Mouse (Mus musculus) kidney, adult 8-10 months (tissue): ENCODE data around the gene Mcam.

Experiments
- DNase-seq, 2 experiments: peaks; one replicate each; pipeline ENCODE4 v3.0.0; 2022

Mcam gene

GRCm38 (mm10) chr9:44134101-44134850 lies at the start of gene Mcam:
Gene Mcam, plus strand, starts transcription at chr9:44134469.
- DNase-seq = peak; percentile 57 to 79

DNA sequence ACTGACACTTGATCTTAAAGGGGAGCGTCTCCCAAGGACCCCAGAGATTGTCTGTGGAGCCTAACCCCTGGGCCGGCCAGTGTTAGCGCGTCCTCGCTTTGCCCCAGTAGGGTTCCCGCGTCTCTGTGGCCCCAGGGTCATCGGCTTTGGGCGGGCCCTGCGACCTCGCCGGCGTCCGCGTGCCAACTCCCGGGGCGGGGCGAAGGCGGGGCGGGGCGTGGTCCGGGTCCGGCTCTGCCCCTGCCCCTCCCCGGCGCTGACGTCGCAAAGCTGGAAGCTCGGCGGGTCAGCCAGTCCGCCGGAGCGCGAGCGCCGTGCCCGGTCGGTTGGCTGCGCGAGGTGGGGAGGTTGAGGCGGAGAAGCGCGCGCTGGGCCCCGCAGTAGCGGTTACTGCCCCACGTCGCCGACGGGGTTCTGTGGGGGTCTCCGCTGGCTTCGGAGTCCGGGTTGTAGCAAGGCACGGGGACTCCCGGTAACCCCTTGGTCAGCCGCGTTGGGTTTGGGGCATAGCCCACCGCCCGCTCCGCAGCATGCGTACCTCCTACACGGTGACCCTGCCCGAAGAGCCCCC lies 49.5 kb upstream of the Mcam start:
- DNase-seq = peak; percentile 96 to 97

DNA sequence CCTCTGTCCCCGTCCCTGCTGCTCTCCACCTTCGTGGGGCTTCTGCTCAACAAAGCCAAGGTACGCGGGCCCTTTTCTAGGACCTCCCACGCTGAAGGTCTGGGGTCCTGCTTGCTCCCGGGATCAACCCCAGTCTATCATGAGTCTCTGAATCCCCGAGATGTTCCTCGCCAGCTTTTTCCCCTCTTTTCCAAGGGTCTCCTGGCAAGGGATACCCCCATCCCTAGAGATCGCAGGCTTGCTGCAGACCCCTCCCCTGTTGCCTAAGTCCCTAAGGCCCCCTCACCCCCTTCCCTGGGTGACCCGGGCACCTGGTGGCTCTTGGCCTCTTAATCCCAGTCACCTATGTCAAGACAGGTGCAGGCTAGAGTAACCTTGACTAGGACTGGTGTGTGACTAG lies 49.0 kb upstream of the Mcam start:
- DNase-seq = no peak

- DNase-seq = peak; percentile 85
Observed at GRCm38 (mm10) chr9:44085741-44086665, 48.3 kb upstream of the Mcam start.

- peak in 1 of 2 experiments; percentile 72 for DNase-seq
Observed at GRCm38 (mm10) chr9:44086960-44087359, 47.3 kb upstream of the Mcam start.

DNA sequence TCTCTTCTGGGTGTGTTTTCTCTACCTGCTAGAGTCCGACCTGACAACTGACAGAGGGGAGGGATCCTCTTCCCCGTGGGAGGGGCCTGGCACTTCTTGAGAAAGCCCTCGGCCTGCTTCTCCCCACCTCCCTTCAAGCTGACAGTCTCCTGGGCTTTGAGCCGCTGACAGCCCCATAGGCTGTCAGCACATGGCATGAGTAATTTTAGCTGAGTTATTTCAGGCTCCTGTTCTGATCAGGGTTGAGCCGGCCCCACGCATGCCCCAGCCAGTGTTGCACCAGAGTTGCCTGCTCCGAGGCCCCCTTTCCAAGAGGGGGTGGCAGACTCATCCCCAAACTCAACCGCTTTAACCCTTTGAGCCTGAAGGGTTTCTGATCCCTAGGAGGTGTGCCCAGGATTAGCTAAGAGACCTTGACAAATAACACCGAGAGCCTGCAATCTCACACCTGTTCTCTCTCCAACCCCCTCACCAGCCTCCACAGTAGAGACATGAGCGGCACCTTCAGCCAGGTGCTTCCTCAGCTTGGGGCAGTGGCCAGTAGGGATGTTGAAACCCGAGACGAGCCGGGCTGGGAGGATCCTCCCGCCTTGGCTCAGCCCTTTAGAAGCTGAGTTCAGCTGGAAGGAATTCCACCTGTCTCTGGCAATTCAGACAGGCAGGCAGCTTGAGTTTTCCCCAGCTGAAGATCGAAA lies 46.4 kb upstream of the Mcam start:
- peak in 1 of 2 experiments; percentile 61 for DNase-seq

DNA sequence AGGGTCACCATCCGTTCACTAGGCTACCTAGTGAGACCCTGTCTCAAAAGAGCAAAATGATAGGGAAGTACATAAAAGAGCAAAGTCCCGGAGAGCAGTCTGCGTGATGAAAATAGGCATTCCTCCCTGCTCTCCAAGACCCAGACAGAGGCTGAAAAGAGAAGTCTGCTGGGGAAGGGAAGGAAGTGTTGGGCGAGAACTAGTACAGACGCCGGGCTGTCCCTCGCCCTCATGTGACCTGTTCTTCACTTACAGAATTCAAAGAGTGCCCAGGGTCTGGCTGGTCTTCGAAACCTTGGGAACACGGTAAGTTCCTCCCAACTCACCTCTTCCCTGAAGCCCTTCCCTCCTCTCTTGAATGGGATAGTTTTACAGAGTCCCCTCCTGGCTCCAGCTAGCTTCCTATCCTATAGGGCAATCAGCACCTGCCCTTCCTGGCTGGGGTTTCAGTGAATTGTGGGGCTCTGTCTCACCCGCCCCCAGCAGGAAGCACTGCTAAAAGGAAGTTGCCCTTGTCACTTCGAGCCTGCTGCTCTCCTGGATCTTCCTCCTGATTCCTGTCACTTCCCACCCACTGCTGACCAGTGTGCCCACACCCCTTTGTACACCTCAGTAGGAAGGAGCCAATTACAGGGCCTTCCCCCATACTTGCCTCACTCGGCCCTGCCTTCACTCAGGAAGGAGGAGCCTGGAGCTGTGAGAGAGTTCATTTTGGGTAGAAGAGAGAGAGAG lies 45.2 kb upstream of the Mcam start:
- DNase-seq = no peak

DNA sequence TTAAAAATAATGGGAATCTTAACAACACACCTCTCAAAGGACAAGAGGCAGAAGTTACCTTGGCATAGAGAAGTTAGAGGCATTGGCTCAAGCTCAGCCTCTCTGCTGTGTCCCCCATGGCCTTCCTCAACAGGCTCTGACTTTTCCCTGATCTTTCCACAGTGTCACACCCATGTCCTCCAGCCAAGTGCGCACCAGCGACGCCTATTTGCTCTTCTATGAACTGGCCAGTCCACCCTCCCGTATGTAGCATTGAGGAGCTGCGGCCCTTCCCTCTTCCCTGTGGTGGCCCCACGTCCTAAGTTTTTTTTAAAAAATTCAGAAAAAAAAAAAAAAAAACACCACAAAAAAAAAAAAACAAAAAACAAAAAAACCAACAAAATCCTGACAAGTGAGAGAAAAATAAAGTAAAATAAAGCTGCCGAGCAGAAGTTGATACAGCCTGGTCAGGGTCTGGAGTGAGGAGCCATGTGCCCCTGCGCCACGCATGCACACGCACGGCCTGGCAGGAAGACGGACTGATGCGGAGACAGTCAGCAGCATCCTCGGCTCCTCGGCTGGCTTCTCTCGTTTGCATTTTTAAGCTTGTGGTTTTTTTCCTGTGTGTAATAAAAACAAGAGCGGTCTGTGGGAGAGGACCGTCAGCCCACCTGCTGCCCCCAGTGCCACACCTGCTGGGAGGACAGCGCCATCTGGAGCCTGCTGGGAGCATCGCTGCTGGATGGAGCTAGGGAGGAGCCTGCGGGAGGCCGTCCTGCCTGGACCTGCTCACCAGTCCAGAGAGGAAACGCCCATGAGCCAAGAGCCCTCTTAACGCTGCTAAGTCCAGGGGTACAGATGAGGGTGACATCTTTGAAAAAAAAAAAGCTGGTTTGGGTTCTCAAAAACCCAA lies 40.4 kb upstream of the Mcam start:
- DNase-seq = peak; percentile 82

DNA sequence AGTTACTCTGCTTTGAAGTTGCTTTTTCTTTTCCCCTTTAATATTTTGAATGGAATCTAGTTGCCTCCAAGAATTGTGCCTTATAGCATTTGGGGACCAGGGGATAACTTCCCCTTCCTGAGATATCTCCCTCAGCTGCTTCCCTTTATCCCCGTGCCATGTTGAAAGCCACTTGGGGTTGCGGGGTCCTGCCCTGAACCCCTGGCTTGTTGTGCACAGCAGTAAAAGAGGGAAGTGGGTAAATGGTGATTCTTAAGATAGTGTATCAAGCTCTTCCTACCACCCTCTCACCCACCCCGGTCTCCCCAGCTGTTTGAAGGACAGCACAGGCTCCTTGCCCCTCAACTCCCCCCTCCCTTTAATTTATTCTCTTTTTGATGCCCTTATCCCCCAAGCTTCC lies 39.5 kb upstream of the Mcam start:
- DNase-seq = no peak

GRCm38 (mm10) chr9:44095781-44096180 lies 38.5 kb upstream of the Mcam start:
- no peak for DNase-seq

GRCm38 (mm10) chr9:44096536-44096935 lies 37.7 kb upstream of the Mcam start:
- DNase-seq = peak in 1 of 2 experiments; percentile 59

DNA sequence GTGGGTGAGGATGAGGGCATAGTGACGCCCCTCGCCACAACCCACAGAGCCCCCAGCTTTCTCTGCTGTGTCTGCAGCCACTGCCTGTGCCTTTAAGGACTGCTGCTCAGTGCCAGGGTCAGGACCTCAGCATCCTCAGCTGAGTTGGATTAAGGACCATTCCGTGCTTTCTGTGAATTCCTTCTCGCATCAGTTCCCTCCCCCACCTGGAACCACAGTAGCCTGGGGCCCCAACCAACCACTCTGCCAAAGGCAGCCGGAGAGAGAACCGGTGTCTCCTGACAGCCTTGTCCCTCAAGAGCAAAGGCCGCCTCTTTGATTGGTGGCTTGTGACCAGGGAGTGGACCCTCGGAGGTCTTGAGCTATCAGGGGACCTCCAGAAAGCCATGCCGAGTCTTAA lies 32.8 kb upstream of the Mcam start, which contains the start of gene Mfrp:
Mfrp (plus strand) TSS at position 240 of the 400 bp plus-strand sequence.
- DNase-seq = no peak

DNA sequence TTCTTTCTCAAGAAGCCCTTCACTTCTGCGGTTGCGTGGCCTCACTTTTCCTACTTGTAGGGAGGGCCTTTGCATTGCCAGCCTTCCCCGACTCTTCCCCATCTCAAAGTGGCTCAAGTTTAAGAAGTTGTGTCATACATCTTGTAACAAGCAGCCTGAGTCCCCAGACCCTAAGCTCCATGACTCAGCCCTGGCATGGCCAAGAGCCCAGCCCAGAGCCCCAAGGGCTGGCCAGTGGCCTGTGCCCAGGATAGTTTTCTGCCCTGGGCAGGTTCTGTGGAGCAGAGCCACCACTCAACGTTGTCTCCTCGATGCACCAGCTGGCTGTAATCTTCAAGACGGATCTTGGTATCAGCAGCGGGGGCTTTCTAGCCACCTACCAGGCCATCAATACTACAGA lies 29.4 kb upstream of the Mcam start:
- DNase-seq = no peak

DNA sequence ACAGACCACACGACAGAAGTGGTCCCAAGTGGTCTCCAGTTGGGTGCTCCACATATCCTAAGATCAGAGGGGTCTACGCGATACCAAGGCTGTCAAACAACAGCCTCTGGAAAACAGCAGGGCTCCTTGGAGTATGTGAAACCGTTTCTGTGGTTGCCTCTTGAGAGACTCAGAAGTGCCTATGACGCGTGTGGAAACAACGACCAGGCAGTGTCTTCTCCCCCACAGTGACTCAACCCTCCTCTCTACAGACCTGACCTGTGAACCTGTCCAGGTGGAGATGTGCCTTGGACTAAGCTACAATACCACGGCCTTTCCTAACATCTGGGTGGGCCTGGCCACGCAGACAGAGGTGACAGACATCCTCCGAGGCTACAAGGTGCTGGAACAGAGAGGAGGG lies 28.5 kb upstream of the Mcam start:
- DNase-seq = no peak

DNA sequence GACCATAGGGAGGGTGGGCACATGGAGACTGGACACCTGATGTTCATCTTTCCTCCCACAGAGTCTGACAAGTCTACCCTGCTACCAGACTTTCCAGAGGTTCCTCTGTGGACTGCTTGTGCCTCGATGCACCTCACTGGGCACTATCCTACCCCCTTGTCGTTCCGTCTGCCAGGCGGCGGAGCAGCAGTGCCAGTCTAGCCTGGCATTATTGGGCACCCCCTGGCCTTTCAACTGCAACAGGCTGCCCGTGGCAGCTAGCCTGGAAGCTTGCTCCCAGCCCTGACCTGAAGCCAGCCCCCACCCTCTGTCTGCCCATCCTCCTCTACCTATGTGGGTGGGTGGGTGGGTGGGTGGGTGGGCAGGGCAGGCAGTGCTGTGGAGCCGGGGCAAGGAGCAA lies 28.1 kb upstream of the Mcam start:
- DNase-seq = no peak

- DNase-seq = no peak
Observed at GRCm38 (mm10) chr9:44106596-44106995, 27.7 kb upstream of the Mcam start.

DNA sequence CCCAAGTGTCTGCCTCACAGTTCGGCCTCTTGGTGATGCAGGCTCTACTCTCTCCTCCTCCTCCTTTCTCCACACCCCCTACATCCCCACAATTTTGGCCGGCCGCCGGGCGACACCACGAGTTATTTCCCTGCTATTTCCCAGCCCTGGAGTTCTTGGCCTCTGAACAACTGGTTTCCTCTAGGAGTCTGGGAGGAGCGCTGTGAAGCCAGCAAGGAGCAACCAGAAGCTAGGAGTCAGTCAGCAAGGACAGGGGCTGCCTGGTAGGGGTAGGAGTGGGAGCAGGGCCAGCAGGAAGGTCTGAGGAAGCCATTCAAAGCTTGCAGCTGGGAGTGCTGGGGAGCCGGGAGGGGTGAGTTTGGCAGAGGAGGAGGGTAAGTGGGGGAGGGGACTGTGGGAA lies 27.2 kb upstream of the Mcam start, which contains the start of gene C1qtnf5:
C1qtnf5 (plus strand) TSS at position 136 of the 400 bp plus-strand sequence.
- DNase-seq = peak; percentile 71 to 81

DNA sequence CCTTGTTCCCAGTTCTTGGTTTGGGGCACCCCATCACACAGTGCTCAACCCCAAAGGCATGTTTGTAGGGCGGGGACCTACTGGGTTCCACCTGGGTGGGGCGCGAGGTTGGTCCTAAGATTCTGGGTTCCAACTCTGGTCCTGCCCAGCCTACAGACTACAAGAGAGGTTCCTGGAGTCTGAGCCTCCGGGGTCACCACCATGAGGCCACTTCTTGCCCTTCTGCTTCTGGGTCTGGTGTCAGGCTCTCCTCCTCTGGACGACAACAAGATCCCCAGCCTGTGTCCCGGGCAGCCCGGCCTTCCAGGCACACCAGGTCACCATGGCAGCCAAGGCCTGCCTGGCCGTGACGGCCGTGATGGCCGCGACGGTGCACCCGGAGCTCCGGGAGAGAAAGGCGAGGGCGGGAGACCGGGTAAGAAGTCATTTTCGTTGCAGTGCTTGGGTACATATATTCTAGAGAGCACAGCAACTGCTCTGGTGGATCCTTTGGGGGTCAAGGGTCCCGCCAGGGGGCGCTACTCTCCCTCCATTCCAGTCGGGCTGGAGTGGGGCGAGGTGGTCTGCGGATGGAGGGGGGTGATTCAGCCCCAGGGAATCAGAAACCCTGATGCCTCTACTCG lies 26.6 kb upstream of the Mcam start:
- no peak for DNase-seq

GRCm38 (mm10) chr9:44108269-44109055 lies 25.8 kb upstream of the Mcam start:
- DNase-seq = no peak
